Mouse (Mus musculus) cerebellum, postnatal 10 days (tissue): ENCODE measurements around the gene Nap1l5.
"Not testable (repeated sequence)": the region's sequence is repeated elsewhere in the genome, so short reads cannot be mapped to it uniquely, and the experiment has no call there.

Experiments
- DNase-seq, 2 experiments: peaks; one replicate each; pipeline ENCODE4 v3.0.0; 2021; ENCODE audit warnings: mixed read lengths in 2 of 2

Gene Nap1l5

DNA sequence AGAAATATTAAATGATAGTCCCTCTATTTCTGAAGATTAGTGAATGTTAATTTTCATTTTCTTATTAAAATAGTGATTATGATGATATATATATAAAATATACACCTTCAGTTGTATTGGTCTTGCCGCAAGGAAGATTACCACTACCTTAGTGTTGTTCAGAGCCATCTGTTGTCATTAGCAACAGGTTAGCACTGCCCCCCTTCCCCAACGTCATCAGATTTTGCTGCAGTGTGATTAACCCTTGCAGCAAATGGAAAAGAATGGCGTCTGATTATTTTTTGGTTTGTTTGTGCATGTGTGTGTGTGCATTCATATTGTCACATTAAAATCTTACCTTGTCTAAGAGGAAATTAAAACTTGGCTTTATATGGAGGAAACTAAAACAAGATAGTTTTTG, 2.3 kb downstream of the Nap1l5 start:
- peak; percentile 51 to 61 for DNase-seq

DNA sequence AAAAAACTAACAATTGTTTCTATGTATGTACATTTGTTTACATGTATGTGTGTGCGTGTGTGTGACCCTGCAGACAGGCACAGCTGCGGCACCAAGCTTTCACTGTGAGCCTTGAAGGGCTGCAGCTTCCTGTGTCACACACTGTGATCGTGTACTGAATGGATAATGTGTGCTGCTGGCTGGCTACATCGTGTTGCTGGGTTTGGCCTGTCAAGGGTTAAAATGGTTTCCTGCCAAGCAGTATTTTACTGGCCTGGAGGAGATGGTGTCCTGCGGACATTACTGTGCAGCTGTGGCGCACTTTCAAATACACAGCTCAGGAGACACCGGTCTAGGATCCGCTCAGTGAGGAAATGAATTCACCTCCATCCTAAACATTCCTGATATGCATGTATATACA, 3.7 kb downstream of the Nap1l5 start:
- DNase-seq = peak; percentile 74 to 77

DNA sequence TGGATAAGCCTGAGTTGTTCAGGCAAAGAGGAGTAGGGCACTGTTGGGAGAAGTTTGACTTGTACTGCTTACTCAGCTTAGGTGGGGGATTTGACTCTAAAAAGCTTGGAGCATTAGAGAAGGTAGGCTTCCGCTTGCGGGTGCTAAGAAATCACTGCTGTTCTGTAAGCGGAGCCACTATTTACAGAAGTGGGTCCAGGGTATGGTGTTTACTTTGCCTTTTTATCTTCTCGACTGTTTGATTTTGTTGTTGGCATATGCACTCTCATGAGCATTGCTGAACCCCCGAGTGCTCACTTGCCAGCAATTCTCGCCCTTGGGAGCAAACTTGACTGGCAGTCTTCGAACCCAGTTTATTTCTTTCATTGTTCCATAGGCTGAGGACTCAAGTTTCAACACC, 6.3 kb downstream of the Nap1l5 start:
- DNase-seq = no peak

DNA sequence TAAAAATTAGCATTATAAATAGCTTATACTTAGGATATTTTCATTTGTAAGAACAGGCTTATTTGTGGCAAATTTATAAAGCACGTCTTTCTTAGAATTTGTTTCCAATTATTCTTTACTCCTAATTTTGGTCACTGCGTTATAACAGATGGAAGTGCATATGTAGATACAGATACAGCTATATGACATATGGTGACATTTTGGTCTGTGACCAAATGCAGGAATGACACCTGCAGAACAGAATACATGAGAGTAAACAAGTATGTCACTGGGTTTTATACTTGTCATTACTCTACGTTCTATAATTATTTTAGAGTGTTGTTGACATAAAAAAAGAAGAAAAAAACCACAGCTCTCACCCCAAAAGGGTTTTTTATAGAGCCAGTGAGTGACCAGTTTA, 7.8 kb downstream of the Nap1l5 start:
- DNase-seq = no peak

DNA sequence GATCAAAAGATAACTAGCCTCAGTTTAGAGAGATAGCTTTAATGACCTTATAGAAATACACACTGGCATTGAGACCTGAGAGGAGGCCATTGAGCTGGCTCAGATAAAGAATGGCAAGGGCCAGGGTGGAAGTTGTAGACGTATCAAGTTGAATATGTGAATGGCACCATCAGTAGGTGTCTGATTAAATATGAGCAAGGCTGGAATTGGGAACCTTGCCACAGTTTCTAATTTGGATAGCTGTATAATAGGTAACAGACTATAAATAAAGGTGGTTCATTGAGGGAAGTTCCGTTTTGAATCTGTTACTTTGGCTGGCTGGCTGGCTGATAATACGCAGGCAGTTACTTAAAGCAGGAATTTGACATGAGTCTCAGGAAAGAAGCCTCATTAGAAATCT, 10.2 kb downstream of the Nap1l5 start:
- no peak for DNase-seq

DNA sequence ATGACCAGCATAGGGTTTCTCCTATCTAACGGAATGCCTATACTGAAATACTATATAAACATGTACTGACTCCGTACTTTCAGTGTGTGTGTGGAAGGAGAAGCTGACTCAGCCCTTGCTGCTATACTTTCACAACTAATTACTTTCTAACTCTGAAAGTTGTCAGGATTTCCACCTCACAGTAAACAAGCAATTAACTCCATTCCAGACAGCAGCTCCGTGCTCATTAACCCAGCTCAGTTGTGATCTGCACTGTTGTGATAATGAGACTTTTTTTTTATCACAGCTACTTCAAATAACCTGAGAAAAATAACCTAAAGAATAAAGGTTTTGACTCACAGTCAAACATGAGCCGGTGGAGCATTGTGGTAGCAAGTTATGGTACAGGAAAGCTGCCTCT, 11.9 kb downstream of the Nap1l5 start:
- DNase-seq = no peak

DNA sequence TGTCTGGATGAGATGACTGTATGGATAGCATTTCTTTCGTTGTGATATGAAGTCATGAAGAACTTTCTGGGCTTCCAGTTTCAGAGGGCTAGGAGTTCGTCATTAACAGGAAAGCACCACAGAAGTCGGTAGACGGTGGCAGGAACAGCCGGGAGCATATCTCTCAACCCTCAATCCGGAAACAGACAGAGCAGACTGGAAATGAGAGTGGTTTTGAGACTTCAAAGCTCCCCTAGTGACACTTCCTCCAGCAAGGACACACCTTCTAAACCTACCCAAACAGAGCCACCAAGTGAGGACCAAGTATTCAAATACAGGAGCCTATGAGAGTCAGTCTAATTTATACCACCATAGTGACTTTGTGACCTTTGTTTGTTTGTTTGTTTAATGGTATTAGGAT, 13.6 kb downstream of the Nap1l5 start:
- DNase-seq = no peak

DNA sequence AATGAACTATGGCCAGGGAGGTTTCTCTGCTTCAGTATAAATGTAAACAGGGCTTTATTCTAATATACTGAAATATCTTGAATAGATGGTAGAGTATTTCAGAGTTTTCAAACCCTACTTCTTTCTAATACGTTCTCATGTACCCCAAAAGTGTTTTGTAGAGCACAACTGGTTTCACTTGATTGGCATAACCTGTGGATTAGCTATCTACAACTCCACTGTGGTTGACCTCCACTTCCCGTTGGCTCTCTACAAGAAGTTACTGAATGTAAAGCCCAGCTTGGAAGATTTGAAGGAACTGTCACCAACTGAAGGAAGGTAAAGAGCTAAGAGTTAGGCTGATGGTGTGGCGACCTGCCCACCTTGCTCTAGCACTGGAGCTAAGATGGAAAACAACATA, 17.0 kb downstream of the Nap1l5 start:
- DNase-seq = no peak

DNA sequence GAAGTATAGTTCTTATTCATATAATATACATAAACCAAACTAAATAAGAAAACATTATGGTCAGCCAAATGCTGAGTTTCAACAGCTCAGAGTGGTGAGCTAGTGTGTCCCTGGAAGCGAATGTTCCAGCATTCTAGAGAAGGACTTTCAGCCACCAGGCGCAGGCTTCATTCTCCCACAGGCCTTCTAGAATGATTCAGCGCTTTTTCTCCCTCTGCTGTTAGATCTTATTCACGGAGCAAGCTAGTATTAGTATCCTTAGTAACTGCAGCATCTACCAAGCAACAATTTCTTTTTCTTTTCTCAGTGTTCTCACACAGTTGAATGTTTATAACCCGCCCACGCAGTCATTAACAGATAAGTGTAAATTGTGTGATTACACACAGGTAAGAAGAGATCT, 24.6 kb downstream of the Nap1l5 start:
- DNase-seq = no peak

DNA sequence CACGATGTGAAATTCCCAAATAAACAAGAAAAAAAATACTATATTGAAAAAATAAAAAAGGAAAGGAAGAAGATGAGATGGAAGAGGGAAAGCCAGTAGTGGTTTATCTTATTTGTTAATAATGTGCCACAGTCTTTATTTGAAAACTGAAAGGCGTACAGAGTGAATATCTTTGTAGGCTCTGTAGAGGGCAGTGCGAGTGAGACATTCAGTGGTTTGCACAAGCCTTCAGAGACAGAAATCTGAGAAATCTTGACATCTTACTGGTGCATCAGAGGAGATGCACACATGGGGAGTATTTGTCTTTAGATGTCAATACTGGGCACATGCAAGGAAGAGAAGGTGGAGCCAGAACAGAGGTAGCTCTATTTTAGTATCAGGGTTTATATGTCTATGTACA, 25.5 kb downstream of the Nap1l5 start:
- DNase-seq = no peak

DNA sequence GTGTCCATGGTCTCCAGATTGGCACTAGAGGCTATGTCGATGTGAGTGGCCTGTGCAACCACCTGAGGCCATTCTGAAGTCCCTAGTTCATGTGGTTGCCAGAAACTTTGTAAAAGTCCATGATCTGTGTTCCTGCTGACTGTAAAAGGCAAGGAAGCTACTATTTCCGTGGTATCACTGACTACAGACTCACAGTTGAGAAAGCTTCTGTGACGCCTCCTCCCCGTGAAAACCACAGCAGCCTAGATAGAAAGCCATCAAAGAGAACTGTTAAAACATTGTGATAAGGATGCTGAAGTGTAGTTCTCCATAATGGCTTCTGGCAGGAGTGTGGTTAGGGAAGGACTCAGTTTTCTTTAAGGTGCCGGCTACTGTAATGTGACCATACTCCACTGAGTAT, 26.0 kb downstream of the Nap1l5 start:
- no peak for DNase-seq

DNA sequence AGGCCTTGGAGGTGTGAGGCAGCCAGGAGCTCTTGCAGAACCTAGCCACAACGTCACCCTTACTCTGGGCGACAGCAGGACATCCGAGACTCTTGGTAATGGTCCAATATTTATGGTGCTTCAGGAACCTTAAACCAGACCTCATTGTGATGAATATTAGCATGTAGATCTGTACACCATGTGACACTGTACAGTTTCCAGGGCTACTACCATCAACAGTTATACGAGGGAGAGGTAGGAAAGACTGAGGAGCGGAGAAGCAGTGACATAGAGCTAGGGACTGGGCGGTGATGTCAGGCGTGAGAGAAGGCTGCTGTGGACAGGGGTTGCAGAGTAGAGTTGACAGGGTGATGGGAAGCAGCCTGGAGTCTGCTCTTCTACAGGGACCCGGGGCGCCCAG, 26.9 kb downstream of the Nap1l5 start:
- DNase-seq = no peak

DNA sequence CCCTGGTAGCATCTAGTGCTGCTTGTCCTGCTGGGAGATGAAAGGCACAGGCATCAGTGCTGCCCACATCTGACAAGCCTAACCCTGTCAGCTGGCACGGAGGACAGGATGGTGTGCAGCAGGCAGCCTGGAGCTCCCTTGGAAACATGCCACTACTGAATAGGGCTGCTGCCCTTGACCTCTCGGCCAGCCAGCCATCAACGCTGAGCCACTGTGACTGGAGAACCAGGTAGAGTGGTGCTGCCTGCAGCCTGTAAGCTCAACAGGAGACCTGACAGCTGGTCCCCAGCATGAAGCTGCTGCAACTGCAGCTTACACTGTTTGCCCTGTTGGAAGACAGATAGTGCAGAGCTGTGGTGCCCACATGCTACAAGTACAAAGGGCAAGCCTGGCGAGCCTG, 27.3 kb downstream of the Nap1l5 start:
- DNase-seq = peak; percentile 46 to 67

DNA sequence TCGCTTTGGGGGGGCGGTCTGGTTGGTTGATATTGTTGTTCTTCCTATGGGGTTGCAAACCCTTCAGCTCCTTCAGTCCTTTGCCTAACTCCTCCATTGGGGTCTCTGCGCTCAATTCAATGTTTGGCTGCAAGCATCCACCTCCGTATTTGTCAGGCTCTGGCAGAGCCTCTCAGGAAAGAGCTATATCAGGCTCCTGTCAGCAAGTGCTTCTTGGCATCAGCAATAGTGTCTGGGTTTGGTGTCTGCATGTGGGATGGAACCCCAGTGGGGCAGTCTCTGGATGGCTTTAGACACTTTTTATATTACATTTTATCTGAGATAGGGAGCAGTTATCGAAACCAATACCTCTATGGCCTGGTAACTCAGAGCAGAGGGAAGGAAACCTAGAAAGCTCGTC, 39.0 kb downstream of the Nap1l5 start:
- not testable (repeated sequence) for DNase-seq

DNA sequence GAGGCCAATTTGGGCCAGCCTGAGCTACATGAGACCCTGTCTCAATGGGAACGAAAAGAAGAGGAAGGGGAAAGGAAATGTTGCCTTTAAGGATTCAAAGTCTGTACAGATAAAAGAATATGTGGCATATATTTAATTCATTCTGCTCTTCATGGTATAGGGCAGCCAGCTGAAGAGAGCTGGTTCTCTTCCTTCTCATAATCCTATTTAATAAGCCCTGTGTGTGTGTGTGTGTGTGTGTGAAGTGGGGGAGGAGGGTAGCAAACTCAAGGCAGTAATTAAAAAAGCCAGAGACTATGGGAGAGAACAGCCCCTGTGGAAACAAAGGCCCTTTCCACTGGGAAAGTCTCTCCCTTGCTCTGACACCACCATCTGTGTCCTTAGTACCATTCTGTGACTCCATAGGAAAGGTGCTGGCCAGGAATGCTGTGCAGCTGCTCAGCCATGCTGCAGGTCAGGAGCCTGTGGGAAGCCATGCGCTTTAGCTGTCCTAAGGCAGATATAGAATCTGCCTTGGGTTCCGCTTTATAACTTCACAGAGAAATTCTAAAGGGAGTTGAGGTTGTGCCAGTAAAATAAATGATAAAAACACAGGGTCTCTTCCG, 43.1 kb downstream of the Nap1l5 start:
- DNase-seq = peak in 1 of 2 experiments; percentile 41

DNA sequence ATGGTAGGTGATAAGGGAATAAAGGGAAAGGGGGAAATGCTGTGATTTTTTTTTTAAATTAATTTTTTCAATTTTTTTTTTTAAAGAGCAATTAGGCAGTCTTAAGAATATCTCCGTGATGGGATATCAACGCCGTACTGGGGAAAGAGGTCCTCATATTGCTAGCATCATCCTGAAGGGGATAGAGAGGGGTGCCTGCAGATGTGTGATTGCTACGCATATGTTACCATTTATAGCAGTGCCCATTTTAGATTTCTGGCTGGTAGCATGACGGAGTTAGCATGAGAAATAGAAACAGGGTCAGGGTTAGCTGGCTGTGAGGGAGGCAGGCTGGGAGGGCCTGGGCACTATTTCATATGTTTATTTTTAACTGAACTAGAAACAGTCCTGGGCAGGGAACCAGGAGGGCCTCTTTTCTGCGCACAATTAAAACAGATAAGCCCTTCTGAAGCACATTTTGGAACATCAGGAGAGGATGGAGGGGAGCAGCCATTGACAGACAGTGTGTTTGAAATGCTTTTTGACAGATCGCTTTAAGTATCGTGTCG, 44.4 kb downstream of the Nap1l5 start:
- DNase-seq = peak; percentile 12 to 31

DNA sequence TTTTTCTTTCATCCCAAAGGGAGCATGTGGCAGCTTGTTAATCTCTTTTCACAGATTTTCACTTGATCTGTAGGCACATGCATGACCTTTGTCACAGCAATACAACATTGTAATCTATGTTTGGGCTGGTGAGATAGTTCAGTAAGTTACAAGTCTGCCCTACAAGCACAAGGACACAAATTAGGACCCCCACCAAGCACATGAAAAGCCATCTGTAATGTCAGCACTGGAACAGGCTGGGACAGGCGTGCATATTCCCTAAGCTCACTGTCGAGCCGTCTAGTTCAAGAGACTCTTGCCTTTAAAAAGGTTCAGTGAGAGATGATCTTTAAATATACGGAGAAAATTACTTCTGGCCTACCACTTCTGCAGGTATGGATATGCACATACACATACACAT, 47.4 kb downstream of the Nap1l5 start:
- no peak for DNase-seq

DNA sequence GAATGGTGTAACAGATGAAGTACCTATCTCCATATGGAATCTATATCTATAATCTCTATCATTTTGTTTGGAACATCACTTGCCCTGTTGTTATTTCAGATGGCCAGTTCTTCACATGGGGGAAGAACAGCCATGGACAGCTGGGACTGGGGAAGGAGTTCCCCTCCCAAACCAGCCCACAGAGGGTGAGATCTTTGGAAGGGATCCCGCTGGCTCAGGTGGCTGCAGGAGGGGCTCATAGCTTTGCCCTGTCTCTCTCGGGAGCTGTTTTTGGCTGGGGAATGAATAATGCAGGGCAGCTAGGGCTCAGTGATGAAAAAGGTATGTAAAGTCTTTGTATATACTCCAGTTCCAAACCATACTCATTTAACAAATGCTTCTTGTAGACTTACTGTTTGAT, 50.4 kb downstream of the Nap1l5 start:
- DNase-seq = peak; percentile 56 to 84

DNA sequence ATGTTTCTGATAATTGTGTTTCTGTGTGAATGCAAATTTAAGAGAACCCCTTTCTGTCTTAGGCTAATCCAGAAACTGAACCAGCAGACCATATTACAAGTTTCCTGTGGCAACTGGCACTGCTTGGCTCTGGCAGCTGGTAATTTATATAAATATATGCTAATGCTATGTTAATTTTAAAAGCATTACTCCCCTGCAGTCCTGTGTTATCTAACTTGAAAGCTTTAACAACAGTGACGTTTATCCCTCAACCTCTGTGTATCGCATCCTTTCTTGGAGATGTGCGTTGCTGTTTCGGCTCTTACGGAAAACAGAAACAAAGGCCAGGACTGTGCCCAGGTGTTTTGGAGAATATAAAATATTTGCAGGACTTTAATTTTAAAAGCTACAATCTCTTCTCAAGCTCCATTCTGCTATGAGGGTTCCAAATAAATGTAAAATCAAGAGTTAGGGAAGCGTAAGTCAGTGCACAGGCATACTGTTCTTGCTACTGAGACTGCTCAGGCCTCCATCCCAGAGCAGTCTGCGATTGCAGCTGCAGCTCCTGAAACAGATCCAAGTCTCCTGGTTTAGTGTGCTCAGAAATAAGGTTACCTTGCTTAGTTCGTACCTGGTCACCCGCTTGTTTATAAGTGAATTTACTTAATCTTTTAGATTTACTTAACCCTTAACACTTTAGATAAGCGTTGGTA, 51.1 kb downstream of the Nap1l5 start:
- no peak for DNase-seq
